Mouse (Mus musculus): Measurements from ENCODE around the gene Pabpc1l.

DNA sequence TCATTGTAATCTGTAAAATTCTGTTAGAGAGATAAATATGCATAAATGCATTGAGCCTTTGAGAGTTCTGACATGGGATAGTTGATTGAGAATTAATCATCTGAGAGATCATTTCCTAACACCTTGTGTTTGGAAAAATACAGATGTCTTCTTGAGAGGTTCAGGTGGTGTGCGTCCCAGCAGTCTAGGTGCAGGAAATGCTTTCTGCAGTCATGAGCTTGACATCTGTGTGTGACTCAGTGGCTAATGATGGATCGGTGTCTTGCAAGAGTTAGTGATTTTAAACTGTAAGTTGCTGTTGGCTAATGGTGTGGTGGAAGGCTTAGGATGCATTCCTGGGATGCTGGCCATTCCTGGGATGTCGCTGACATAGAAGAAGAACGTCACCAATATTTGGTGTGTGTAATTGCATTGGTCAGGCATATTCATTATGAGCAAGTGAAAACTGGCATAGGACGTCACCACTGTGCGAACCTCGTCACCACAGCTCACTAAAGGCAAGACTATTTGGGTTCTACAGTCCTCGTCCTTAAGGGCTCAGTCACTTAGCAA, 51.7 kb downstream of the Pabpc1l start:
- TF ChIP-seq POLR2A (IDR thresholded peaks at IDR 0.05; ENCODE audit: extremely low read depth, insufficient read depth, low read length): no peak
- TF ChIP-seq CTCF (IDR thresholded peaks at IDR 0.05; ENCODE audit: low read depth, low read length): no peak
